Mouse (Mus musculus): ENCODE data around the gene Cela2a.

Gene Cela2a

GRCm38 (mm10) chr4:141858501-141858900 lies 32.5 kb upstream of the Cela2a start:
- no peak for DNase-seq (ENCODE audit: low read depth, low spot score)

- peak; percentile 81 for DNase-seq (ENCODE audit: low read depth, low spot score)
These were observed 31.5 kb upstream of the Cela2a start for GRCm38 (mm10) chr4:141857422-141857930.

- DNase-seq (ENCODE audit: low read depth, low spot score), result peak; percentile 36
These were observed 27.5 kb upstream of the Cela2a start for GRCm38 (mm10) chr4:141853437-141853836.

DNA sequence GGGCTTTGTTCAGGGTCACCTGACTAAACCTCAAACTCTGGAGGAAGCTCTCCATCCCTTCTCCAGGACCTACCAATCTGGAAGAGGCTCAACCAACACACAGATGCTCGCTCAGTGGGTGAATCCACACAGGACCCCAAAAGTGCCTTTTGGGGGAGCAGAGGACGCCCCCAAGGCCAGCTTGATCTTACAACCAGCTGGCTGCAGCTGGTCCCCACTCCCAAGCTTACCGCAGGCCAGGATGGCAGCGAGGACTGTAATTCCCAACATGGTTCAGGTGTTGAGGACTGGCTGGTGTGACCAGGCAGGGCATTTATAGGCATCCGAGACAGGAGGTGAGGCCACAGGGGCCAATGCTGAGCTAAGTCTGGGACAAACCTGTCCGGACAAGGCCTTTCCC lies 20.0 kb upstream of the Cela2a start, which contains the start of gene Ctrc:
Ctrc (minus strand) TSS at position 361 of the 400 bp plus-strand sequence.
- DNase-seq (ENCODE audit: low read depth, low spot score), result no peak

DNA sequence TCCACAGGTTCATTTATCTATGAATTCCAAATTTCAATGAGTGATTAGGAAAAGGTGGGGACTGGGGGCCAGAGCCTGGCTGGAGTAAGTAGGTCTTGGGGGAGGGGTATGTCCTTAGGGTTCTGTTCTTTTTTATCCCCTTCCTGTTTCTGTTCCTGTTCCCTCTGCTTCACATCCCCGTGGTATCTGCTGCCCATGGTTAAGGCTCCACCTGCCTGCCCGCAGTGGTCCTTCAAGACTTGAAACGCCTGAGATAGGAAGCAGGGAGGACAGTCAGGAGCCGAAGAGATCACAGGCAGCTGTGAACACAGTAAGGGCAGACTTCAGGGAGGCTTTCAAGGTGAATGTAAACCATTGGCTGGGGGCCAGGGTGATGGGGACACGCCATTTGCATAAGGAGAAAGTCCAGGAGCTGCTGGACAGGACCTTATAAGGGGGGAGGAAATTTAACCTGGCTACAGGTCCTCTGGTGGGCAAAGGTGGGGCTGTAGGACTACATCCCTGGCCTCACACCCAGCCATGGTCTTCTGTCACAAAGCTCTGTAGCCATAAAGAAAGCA lies 8.7 kb upstream of the Cela2a start:
- DNase-seq (ENCODE audit: low read depth, low spot score), result no peak

DNA sequence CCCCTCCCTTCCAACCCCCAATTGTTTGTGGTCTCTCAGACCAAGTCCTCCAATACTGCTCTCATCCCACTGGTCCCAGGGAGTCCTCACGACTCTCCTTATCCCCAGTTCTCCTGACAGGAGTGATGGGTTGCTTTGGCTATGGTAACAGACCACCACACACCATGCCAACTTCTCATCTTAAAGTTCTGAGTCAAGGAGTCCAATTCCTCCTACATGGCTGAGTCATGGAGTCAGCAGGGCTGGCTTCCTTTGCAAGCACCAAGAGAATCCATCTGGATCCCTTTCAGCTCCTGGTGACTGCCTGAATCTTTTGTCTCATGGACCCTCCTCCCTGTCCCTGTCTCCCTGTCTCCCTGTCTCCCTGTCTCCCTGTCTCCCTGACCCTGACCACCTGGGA lies 8.0 kb upstream of the Cela2a start:
- peak; percentile 69 for DNase-seq (ENCODE audit: low read depth, low spot score)

DNA sequence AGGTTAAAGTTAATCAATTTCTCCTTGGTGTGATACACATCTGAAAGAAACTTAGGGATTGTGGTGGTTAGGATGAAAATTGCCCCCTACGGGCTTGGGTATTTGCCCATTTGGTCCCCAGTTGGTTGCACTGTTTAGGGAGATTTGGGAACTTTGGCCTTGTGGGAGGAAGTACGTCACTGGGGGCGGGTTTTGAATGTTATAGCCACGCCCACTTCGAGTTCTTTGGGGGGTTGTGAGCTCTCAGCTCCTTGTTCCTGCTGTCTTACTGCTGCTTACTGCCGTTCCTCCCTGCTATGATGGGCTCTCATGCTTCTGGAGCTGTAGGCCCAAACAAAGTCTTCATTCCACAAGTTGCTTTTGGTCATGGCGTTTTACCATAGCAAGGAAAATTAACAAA lies 5.4 kb upstream of the Cela2a start:
- no peak for DNase-seq (ENCODE audit: low read depth, low spot score)

- DNase-seq (ENCODE audit: low read depth, low spot score), result no peak
These were observed 4.4 kb upstream of the Cela2a start for GRCm38 (mm10) chr4:141830381-141830780.

DNA sequence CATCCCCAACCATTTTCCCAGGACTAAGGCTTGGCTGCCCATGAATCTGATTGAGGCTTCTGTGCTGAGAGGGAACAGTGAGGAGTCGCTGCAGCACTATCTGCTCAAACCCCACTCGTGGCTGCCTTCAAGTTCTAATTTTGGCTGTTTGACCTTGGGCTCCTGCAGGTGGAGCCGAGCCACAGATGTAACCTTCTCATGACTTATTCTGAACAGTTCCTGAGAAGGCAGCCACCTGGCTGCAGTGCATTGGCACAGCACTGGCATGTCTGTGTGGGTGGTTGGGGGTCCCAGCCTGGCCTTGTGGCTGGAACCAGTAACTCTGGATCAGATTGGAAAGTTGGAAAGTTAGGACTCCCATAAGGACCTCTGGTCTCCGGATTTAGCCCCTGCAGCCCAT lies 2.2 kb upstream of the Cela2a start:
- no peak for DNase-seq (ENCODE audit: low read depth, low spot score)

DNA sequence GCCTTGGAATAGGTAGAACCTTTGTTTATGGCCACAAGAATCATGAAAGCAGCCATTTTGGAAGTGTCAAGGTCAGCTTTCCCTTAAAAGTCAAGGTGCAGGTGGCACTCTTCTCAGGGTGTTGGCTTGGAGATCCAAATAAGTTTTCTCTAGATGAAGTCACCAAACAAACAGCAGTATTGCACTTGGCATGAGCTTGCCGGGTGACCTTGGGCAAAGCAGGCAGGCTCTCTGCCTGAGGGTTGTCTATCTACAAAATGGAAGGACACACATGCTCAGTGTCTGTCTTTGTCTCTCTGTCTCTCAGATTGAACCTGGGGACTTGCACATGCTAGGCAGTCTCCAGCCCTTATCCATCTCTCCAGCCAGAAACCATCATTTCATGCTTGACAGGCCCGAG lies 1.4 kb upstream of the Cela2a start:
- no peak for DNase-seq (ENCODE audit: low read depth, low spot score)

- DNase-seq (ENCODE audit: low read depth, low spot score), result peak; percentile 49
These were observed 3.0 kb downstream of the Cela2a start for GRCm38 (mm10) chr4:141822979-141823378.

DNA sequence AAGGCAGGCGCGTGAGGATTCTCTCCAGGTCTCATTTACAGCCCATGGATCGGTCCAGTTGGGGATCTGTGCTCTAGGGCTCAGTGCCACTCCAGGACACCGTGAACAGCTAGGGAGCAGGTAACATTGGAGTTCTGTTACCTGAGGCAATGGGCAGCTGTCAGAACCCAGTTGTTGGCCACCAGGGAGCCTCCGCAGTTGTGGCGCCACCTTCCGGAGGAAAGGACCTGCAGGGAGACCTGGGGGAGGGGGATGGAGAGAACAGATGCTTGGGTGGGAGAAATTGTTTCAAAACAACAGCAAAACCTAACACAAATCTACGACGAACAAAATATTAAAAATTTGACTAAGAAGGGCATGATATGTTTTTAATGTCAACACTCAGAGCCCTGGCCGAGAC lies 3.9 kb downstream of the Cela2a start:
- DNase-seq (ENCODE audit: low read depth, low spot score), result no peak

DNA sequence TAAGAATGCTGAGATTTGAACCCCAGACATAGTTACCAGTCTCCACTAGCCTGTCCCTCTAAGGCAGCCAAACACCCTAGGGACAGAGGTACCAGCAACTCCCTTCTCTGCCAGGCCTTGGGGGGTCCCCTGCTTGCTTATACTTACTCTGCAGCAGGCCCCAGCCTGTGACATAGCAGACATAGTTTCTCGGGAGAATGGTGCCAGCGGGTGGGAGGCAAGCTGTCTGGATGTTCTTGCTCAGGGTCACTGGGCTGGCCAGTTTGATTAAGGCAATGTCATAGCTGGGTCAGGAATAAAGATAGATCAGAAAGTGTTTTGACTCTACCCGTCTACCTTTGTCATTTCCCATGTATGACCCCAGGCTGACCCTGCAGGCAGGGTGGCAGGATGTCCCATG lies 4.8 kb downstream of the Cela2a start:
- DNase-seq (ENCODE audit: low read depth, low spot score), result no peak

DNA sequence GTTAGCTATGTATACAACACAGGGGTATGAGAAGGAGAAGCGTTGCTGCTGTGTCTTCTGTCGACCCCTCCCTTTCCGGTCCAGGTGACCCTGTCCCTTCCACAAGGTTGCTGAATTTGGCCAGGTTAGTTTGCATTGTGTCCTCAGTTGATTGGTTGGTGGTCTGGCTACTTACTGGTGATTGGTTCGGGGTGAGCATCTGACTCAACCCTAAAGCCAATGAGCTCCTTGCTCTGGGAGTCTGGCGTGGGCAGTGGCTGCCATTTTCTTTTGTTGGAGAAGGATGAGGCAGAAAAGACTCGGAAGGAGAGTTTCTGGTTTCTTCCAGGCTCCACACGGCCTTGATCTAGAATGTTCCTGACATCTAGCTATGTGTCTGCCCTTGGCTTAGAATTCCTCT lies 6.6 kb downstream of the Cela2a start:
- DNase-seq (ENCODE audit: low read depth, low spot score), result no peak

DNA sequence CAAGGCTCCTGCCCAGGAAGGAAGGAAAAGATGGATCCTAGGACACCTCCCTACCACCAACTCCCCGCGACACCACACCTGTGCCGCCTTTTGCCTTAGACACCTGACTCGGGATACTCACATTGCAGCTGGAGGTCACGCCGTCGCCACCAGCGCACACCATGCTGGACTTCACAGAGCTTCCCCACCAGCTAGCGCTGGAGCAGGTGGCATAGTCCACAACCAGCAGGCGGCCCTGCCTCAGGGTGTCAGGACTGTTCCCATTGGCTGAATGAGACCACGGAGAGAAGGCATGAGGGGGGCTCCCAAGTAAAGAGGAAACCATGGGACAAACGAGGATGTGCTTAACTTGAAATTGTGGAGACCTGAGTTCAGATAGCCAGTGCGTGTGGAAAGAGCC lies 7.1 kb downstream of the Cela2a start:
- no peak for DNase-seq (ENCODE audit: low read depth, low spot score)

GRCm38 (mm10) chr4:141817706-141818105 lies 8.3 kb downstream of the Cela2a start:
- no peak for DNase-seq (ENCODE audit: low read depth, low spot score)

- no peak for DNase-seq (ENCODE audit: low read depth, low spot score)
These were observed 8.9 kb downstream of the Cela2a start for GRCm38 (mm10) chr4:141816776-141817655.

DNA sequence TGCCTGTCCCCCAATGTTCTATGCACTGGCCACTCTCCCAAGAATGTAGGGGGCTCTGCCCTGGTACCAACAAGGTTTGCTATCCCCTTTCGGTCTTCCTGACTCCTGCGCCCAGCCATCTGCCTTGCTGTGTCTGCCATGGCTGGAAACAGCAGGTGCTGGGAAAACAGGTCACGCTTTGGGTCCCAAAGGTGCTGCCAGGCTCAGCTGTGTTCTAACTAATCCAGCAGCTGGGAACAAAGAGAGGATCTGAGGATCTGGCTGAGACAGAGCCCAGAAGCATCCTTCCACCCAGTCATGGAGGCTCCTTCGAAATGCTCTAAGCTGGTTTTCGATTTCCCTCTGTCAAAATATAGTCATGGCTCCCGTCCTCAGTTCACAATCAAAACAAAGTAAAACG lies 9.7 kb downstream of the Cela2a start:
- DNase-seq (ENCODE audit: low read depth, low spot score), result no peak

- DNase-seq (ENCODE audit: low read depth, low spot score), result no peak
These were observed 14.6 kb downstream of the Cela2a start for GRCm38 (mm10) chr4:141811375-141811774.

DNA sequence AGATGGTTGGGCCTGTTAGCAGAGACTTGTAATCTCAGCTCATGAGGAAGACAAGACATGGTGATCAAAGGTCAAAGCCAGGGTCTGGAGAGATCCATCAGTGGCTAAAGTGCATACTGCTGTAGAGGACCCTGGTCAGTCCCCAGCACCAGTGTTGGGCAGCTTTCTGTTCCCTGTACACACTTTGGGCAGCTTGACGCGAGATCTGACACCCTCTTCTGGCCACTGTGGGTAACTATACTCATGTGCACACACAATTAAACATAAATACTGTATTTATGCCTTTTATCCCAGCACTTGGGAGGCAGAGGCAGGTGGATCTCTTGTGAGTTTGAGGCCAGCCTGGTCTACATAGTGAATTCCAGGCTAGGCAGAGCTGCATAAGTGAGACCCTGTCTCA lies 15.0 kb downstream of the Cela2a start:
- DNase-seq (ENCODE audit: low read depth, low spot score), result no peak

GRCm38 (mm10) chr4:141809850-141810464 lies 16.0 kb downstream of the Cela2a start:
- peak; percentile 64 for DNase-seq (ENCODE audit: low read depth, low spot score)

GRCm38 (mm10) chr4:141805886-141806285 lies 20.1 kb downstream of the Cela2a start:
- DNase-seq (ENCODE audit: low read depth, low spot score), result no peak

DNA sequence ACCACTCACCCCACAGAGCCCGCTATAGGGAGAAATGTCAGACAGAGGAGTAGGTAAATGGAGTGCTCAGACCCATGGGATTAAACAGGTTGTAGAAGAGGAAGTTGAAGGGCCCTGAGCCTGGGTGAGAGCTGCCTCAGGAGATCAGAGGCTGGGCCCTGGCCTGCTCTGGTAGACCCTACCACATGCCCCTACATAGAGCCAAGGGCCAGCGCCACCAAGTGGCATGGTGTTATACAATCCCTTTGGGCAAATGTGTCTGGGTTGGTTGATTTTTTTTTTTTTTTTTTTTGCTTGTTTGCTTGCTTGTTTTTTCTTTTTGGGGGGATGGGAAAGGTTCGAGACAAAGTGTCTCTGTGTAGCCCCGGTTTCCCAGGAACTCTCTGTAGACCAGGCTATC lies 21.9 kb downstream of the Cela2a start:
- DNase-seq (ENCODE audit: low read depth, low spot score), result no peak
